Mouse (Mus musculus) myocyte (in vitro differentiated cells): ENCODE data around the gene Nudt2.

Experiments used
- MAX ChIP-seq: IDR thresholded peaks from one replicate; pipeline ENCODE4 v1.6.1; 2011; ENCODE audit warnings: low read depth, mild to moderate bottlenecking, control low read depth
- MYOD1 ChIP-seq, 3 experiments: IDR thresholded peaks; one replicate each; pipeline ENCODE4 v1.6.1; 2011; ENCODE audit warnings: control low read depth in 2 of 3, low read depth in 2 of 3, mild to moderate bottlenecking in 2 of 3, moderate library complexity in 1 of 3; ENCODE audit not compliant: insufficient read length in 2 of 3, control insufficient read depth in 1 of 3
- POLR2A ChIP-seq: IDR thresholded peaks from one replicate; pipeline ENCODE4 v1.6.1; 2011; ENCODE audit warnings: low read depth, mild to moderate bottlenecking, control low read depth, moderate library complexity; ENCODE audit not compliant: insufficient read length
- TCF12 ChIP-seq: IDR thresholded peaks from one replicate; pipeline ENCODE4 v1.6.1; 2011; ENCODE audit warnings: mild to moderate bottlenecking, control low read depth; ENCODE audit not compliant: poor library complexity, insufficient read depth, severe bottlenecking

DNA sequence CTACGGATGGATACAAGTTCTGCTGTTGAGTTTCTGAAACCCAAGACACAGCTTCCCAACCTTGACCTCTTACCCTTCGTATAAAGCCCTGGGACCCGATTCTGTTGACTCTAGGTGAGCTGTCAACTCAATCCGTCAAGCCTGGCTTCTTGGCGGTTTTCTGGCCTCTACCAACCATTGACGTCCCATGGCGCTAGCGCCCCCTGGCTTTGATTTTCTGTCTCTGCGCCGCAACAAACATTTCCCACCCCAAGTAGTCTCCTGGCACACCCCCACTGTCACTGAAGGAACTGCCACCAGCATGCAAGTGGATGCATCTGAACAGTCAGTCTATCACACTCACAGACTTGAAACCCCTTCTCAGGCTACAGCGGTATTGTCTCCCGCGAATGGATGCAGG, 41.2 kb downstream of the Nudt2 start:
- TF ChIP-seq MAX (no peak), POLR2A (no peak), MYOD1 (IDR thresholded peaks at IDR 0.05; ENCODE audit: control insufficient read depth in 1 of 3, insufficient read length in 2 of 3, low read depth in 2 of 3) (no peak), TCF12 (no peak)
